Comparison of ENCODE assay signal across 9 mouse cellular contexts in genomic region chr5:134098341-134098902, GRCm38 (mm10). TPM values are rescaled to one million over a fixed set of nuclear protein-coding genes. Genes with fewer than 3 reads are reported as not detected.
DNase-seq lines count a peak whose midpoint lies in the region; ATAC-seq lines count a peak whose summit lies in the region.
"Had no signal": no experiment of that assay in that cellular context is flagged by ENCODE, and none has a peak within 500 bp of the region (broad histone marks: within the 10 kb centered on the region; RNA-seq: fewer than 3 reads in every experiment).

No protein-coding gene starts in this region.

- ATAC-seq in heart, embryonic 12.5 days (ENCODE audit: insufficient number of reproducible peaks, low FRiP score): no peak
- no peak for ATAC-seq in kidney, embryonic 14.5 days (ENCODE audit: low FRiP score, low TSS enrichment)
- no peak for ATAC-seq in midbrain, embryonic 15.5 days (replicated peaks)

- peak overlapping the region; percentile 94 for H3K4me2 ChIP-seq in heart, embryonic 12.5 days
- peak overlapping the region; percentile 95 for H3K4me2 ChIP-seq in kidney, embryonic 14.5 days (replicated peaks; ENCODE audit: low read depth, low read length)
- peak overlapping the region; percentile 83 for H3K4me2 ChIP-seq in midbrain, embryonic 15.5 days

- H3K9ac ChIP-seq in heart, embryonic 12.5 days: peak overlapping the region; percentile 89
- H3K9ac ChIP-seq in kidney, embryonic 14.5 days (ENCODE audit: low read depth, low read length): peak overlapping the region; percentile 76
- H3K9ac ChIP-seq in midbrain, embryonic 15.5 days: peak overlapping the region; percentile 91

- H3K4me3 ChIP-seq in heart, embryonic 12.5 days: peak overlapping the region; percentile 87
- H3K4me3 ChIP-seq in forebrain, embryonic 10.5 days: peak overlapping the region; percentile 86
- peak overlapping the region; percentile 84 for H3K4me3 ChIP-seq in kidney, embryonic 14.5 days (ENCODE audit: low read length)
- H3K4me3 ChIP-seq in midbrain, embryonic 15.5 days: peak overlapping the region; percentile 95

- intact Hi-C loops in heart, postnatal 25 days (cut with DNase I): loop anchor here (10.0 kb wide), 1 partner anchor 216 kb away; the partner anchor contains the start of gene Gtf2i
- intact Hi-C loops in left cerebral cortex, postnatal 4 days (cut with DNase I): no loop called here

- WGBS in heart, embryonic 12.5 days: 46% methylated on average over 13 of the region's 13 CpGs
- 44% methylated on average over 13 of the region's 13 CpGs for WGBS in forebrain, embryonic 10.5 days
- 40% methylated on average over 13 of the region's 13 CpGs for WGBS in kidney, embryonic 14.5 days
- WGBS in midbrain, embryonic 15.5 days: 41% methylated on average over 13 of the region's 13 CpGs

- peaks cover 7% of the 10 kb centered on the region; the same call in 1 of the 2 replicates for H3K9me3 ChIP-seq in heart, embryonic 12.5 days (replicated peaks)
- H3K9me3 ChIP-seq in forebrain, embryonic 10.5 days: no peaks in the 10 kb centered on the region
- no peaks in the 10 kb centered on the region for H3K9me3 ChIP-seq in kidney, embryonic 14.5 days (ENCODE audit: control insufficient read depth, low read length)
- H3K9me3 ChIP-seq in midbrain, embryonic 15.5 days: no peaks in the 10 kb centered on the region

- H3K27me3 ChIP-seq in heart, embryonic 12.5 days (replicated peaks): no peaks in the 10 kb centered on the region
- no peaks in the 10 kb centered on the region for H3K27me3 ChIP-seq in forebrain, embryonic 10.5 days (ENCODE audit: poor library complexity, severe bottlenecking)
- H3K27me3 ChIP-seq in kidney, embryonic 14.5 days (ENCODE audit: control insufficient read depth, insufficient read depth, low read length): no peaks in the 10 kb centered on the region
- no peaks in the 10 kb centered on the region for H3K27me3 ChIP-seq in midbrain, embryonic 15.5 days (replicated peaks)

- no peak overlapping the region for H3K27ac ChIP-seq in heart, embryonic 12.5 days (ENCODE audit: poor library complexity, severe bottlenecking)
- H3K27ac ChIP-seq in forebrain, embryonic 10.5 days: peak overlapping the region; percentile 90
- peak overlapping the region; percentile 79 for H3K27ac ChIP-seq in kidney, embryonic 14.5 days (ENCODE audit: low read depth, low read length)
- H3K27ac ChIP-seq in midbrain, embryonic 15.5 days: peak overlapping the region; percentile 93

- H3K4me1 ChIP-seq in heart, embryonic 12.5 days (replicated peaks): peaks cover 39% of the 10 kb centered on the region
- peaks cover 53% of the 10 kb centered on the region for H3K4me1 ChIP-seq in forebrain, embryonic 10.5 days
- peaks cover 10% of the 10 kb centered on the region; the same call in 1 of the 2 replicates for H3K4me1 ChIP-seq in kidney, embryonic 14.5 days (ENCODE audit: control insufficient read depth, insufficient read depth, low read length)
- H3K4me1 ChIP-seq in midbrain, embryonic 15.5 days: peaks cover 33% of the 10 kb centered on the region

- no peak for DNase-seq in heart, postnatal 25 days (ENCODE audit: low spot score)
- DNase-seq in forebrain, embryonic 10.5 days (ENCODE audit: extremely low spot score, low spot score): no peak
- no peak for DNase-seq in spleen, postnatal 14 days (ENCODE audit: low spot score in 2 of 2)
- DNase-seq in right cerebral cortex, postnatal 4 days: no peak
- DNase-seq in left cerebral cortex, postnatal 4 days: no peak
- DNase-seq: cerebellum, adult 8-10 months had no signal

- H3K36me3 ChIP-seq in heart, embryonic 12.5 days: no peaks in the 10 kb centered on the region
- H3K36me3 ChIP-seq in forebrain, embryonic 10.5 days (replicated peaks): no peaks in the 10 kb centered on the region
- no peaks in the 10 kb centered on the region for H3K36me3 ChIP-seq in kidney, embryonic 14.5 days (ENCODE audit: control insufficient read depth, insufficient read depth, low read length)
- no peaks in the 10 kb centered on the region for H3K36me3 ChIP-seq in midbrain, embryonic 15.5 days (replicated peaks)

RNA-seq across cellular contexts. Expression of gene Castor2, which starts 1.1 kb away (rescaled TPM):
- 7.5 and 8.1 TPM in 2 replicates for polyA plus RNA-seq in heart, embryonic 12.5 days (2016; fragmentation: Nextera tagmentation; extraction: Ambion mirVana)
- total RNA-seq in heart, postnatal 25 days (2021): 10 to 100 TPM; 24.0 to 28.7 TPM
- polyA plus RNA-seq in forebrain, embryonic 10.5 days (2016; fragmentation: Nextera tagmentation; extraction: Ambion mirVana): 7.9 and 8.8 TPM in 2 replicates
- 8.7 and 10.5 TPM in 2 replicates for polyA plus RNA-seq in kidney, embryonic 14.5 days (2014; fragmentation: Nextera tagmentation; extraction: Ambion mirVana)
- 31.7 and 33.1 TPM in 2 replicates for polyA plus RNA-seq in midbrain, embryonic 15.5 days (2015; fragmentation: Nextera tagmentation; extraction: Ambion mirVana)
- total RNA-seq in left cerebral cortex, postnatal 4 days (2021): 10 to 100 TPM; 52.4 to 55.8 TPM
